Mouse (Mus musculus): Measurements from ENCODE around the gene Prkg1. TPM values are rescaled to one million over a fixed set of nuclear protein-coding genes. Genes with fewer than 3 reads are reported as not detected.

Gene Prkg1
- polyA plus RNA-seq, 1 experiment from 2014 or later = 3.1 TPM

GRCm38 (mm10) chr19:31425199-31425598 lies 339.6 kb downstream of the Prkg1 start:
- H3K36me3 ChIP-seq (ENCODE audit: insufficient read depth, low read length) = no peaks in the 10 kb centered on the region
- no peak overlapping the region for H3K27ac ChIP-seq (ENCODE audit: low read length)
- no peak for ATAC-seq (ENCODE audit: low FRiP score, low TSS enrichment)
- 82% methylated on average over 9 of the region's 9 CpGs for WGBS
- H3K9ac ChIP-seq (replicated peaks; ENCODE audit: low read length) = no peak overlapping the region
- H3K4me2 ChIP-seq (replicated peaks; ENCODE audit: low read depth, low read length) = no peak overlapping the region
- H3K4me3 ChIP-seq (ENCODE audit: low read length) = no peak overlapping the region
- peaks cover 4% of the 10 kb centered on the region; the same call in 1 of the 2 replicates for H3K9me3 ChIP-seq (ENCODE audit: low read length)
- no peaks in the 10 kb centered on the region for H3K4me1 ChIP-seq (ENCODE audit: insufficient read depth, low read length)
- no peaks in the 10 kb centered on the region for H3K27me3 ChIP-seq (ENCODE audit: insufficient read depth, low read length)

DNA sequence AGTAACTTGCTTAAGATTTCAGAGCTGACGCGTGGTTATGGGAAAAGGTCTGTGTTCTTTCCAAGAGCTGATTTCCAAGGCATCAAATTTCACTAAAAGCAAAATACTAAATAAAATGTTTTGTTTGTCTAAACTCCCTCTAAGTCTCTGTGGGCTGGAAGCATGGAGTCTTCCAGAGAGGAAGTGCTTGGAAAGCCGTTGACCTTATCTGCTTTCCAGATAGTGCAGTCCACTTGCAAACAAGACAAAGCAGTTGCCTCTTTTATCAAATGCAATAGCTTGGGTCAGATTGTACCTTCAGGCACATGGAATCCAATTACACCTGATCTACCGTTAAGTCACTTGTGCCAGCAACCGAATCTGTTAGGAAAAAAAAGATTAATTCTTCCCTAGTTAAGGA lies 340.5 kb downstream of the Prkg1 start:
- Histone ChIP-seq H3K4me3 (ENCODE audit: low read length) (no peak overlapping the region), H3K36me3 (ENCODE audit: insufficient read depth, low read length) (no peaks in the 10 kb centered on the region), H3K4me1 (ENCODE audit: insufficient read depth, low read length) (no peaks in the 10 kb centered on the region), H3K4me2 (replicated peaks; ENCODE audit: low read depth, low read length) (no peak overlapping the region), H3K9me3 (ENCODE audit: low read length) (peaks cover 4% of the 10 kb centered on the region; the same call in 1 of the 2 replicates), H3K27ac (ENCODE audit: low read length) (no peak overlapping the region), H3K27me3 (ENCODE audit: insufficient read depth, low read length) (no peaks in the 10 kb centered on the region), H3K9ac (replicated peaks; ENCODE audit: low read length) (no peak overlapping the region)
- WGBS = 45% methylated on average over 5 of the region's 5 CpGs
- no peak for ATAC-seq (ENCODE audit: low FRiP score, low TSS enrichment)

DNA sequence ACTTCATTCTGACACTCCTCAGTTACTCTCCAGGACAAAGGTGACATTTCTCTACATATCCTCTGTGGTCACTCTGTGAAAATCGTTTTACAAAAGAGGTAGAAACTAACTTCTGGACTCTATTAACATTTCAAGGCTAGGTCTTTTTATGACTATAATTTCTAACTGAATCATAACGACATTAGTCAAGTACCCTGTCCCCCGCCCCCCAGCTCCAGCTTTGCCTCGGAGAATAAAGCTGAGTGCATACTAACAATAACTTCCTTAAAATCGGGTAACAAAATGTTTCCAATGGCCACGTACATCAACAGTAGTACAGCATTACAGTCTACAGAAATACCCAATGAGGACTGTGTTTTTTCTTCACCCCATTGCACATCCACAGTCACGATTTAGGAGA lies 351.3 kb downstream of the Prkg1 start:
- Histone ChIP-seq H3K4me3 (ENCODE audit: low read length) (no peak overlapping the region), H3K9me3 (ENCODE audit: low read length) (no peaks in the 10 kb centered on the region), H3K27ac (ENCODE audit: low read length) (no peak overlapping the region), H3K9ac (replicated peaks; ENCODE audit: low read length) (no peak overlapping the region), H3K4me2 (replicated peaks; ENCODE audit: low read depth, low read length) (no peak overlapping the region), H3K27me3 (ENCODE audit: insufficient read depth, low read length) (no peaks in the 10 kb centered on the region), H3K4me1 (ENCODE audit: insufficient read depth, low read length) (no peaks in the 10 kb centered on the region), H3K36me3 (ENCODE audit: insufficient read depth, low read length) (no peaks in the 10 kb centered on the region)
- WGBS = 79% methylated on average over 7 of the region's 7 CpGs
- ATAC-seq (ENCODE audit: low FRiP score, low TSS enrichment) = no peak

DNA sequence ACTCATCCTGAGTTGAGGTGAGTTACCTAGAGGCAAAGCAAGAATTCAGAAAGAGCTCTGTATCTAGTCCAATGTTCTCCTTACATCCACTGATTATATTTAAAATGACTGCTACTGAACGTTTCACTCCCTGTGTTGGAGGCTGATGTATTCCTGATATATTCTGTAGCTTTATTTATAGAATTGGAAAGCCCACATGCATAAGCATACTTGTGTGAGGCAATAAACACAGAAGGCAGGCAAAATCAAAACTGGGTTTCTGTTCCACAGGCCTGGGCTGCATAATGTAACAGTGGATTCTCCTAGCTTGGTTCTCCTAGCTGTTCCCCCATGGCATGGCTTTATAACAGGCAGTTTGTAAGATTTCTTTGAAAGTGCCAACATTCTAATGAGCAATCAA lies 368.7 kb downstream of the Prkg1 start:
- no peaks in the 10 kb centered on the region for H3K4me1 ChIP-seq (ENCODE audit: insufficient read depth, low read length)
- no peak overlapping the region for H3K9ac ChIP-seq (replicated peaks; ENCODE audit: low read length)
- H3K4me3 ChIP-seq (ENCODE audit: low read length) = no peak overlapping the region
- ATAC-seq (ENCODE audit: low FRiP score, low TSS enrichment) = no peak
- no peaks in the 10 kb centered on the region for H3K27me3 ChIP-seq (ENCODE audit: insufficient read depth, low read length)
- H3K9me3 ChIP-seq (ENCODE audit: low read length) = no peaks in the 10 kb centered on the region
- no peak overlapping the region for H3K4me2 ChIP-seq (replicated peaks; ENCODE audit: low read depth, low read length)
- H3K36me3 ChIP-seq (ENCODE audit: insufficient read depth, low read length) = no peaks in the 10 kb centered on the region
- WGBS = 62% methylated on average over 1 of the region's 1 CpGs
- no peak overlapping the region for H3K27ac ChIP-seq (ENCODE audit: low read length)

- H3K27me3 ChIP-seq (ENCODE audit: insufficient read depth, low read length) = no peaks in the 10 kb centered on the region
- no peaks in the 10 kb centered on the region for H3K36me3 ChIP-seq (ENCODE audit: insufficient read depth, low read length)
- ATAC-seq (ENCODE audit: low FRiP score, low TSS enrichment) = no peak
- H3K4me3 ChIP-seq (ENCODE audit: low read length) = no peak overlapping the region
- 81% methylated on average over 3 of the region's 3 CpGs for WGBS
- no peak overlapping the region for H3K9ac ChIP-seq (replicated peaks; ENCODE audit: low read length)
- H3K9me3 ChIP-seq (ENCODE audit: low read length) = no peaks in the 10 kb centered on the region
- no peaks in the 10 kb centered on the region for H3K4me1 ChIP-seq (ENCODE audit: insufficient read depth, low read length)
- H3K4me2 ChIP-seq (replicated peaks; ENCODE audit: low read depth, low read length) = no peak overlapping the region
- H3K27ac ChIP-seq (ENCODE audit: low read length) = no peak overlapping the region
Measured at GRCm38 (mm10) chr19:31385353-31385752, 379.5 kb downstream of the Prkg1 start.

GRCm38 (mm10) chr19:31383881-31384280 lies 381.0 kb downstream of the Prkg1 start:
- Histone ChIP-seq H3K9ac (replicated peaks; ENCODE audit: low read length) (no peak overlapping the region), H3K27me3 (ENCODE audit: insufficient read depth, low read length) (no peaks in the 10 kb centered on the region), H3K4me3 (ENCODE audit: low read length) (no peak overlapping the region), H3K9me3 (ENCODE audit: low read length) (no peaks in the 10 kb centered on the region), H3K4me2 (replicated peaks; ENCODE audit: low read depth, low read length) (no peak overlapping the region), H3K4me1 (ENCODE audit: insufficient read depth, low read length) (no peaks in the 10 kb centered on the region), H3K36me3 (ENCODE audit: insufficient read depth, low read length) (no peaks in the 10 kb centered on the region), H3K27ac (ENCODE audit: low read length) (no peak overlapping the region)
- no peak for ATAC-seq (ENCODE audit: low FRiP score, low TSS enrichment)
- 71% methylated on average over 5 of the region's 5 CpGs for WGBS

DNA sequence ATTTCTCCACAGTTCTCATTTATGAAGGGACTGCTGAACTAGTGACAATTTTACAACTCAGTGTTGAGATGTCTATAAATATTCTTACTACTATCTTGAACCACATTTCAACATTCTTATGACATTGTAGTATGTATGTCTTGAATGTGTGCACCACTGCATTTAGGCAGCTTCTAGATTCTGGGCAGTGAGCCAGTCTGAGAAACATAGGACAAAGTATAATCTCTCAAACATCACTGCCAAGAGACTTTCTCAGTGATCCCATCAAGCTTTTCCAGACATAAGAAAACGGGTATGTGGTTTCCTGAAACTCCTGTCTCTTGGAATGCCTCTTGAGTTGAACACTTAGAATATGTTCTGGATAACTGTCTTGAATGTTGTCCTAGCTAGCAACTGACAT lies 394.7 kb downstream of the Prkg1 start:
- Histone ChIP-seq H3K4me1 (ENCODE audit: insufficient read depth, low read length) (no peaks in the 10 kb centered on the region), H3K27me3 (ENCODE audit: insufficient read depth, low read length) (no peaks in the 10 kb centered on the region), H3K9ac (replicated peaks; ENCODE audit: low read length) (no peak overlapping the region), H3K4me2 (replicated peaks; ENCODE audit: low read depth, low read length) (no peak overlapping the region), H3K36me3 (ENCODE audit: insufficient read depth, low read length) (no peaks in the 10 kb centered on the region), H3K4me3 (ENCODE audit: low read length) (no peak overlapping the region), H3K9me3 (ENCODE audit: low read length) (no peaks in the 10 kb centered on the region), H3K27ac (ENCODE audit: low read length) (no peak overlapping the region)
- 57% methylated on average over 1 of the region's 1 CpGs for WGBS
- no peak for ATAC-seq (ENCODE audit: low FRiP score, low TSS enrichment)

DNA sequence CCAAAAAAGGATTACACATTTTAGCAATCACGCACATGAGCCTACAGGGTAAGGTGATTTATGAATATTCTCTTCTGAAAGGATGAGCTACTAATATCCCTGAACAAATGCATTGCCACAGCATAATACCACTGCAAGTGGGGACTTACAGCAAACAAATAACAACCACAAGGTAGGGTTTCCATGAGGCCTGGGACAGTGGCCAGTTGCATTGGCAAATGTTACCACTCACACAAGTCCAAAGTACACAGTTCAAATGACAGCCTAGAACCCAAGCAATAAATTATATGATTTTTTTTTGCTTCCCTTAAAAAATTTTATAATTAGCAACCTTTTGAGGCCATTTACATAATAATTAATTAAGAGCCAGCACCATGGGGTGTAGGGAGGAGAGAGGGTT lies 395.7 kb downstream of the Prkg1 start:
- Histone ChIP-seq H3K27me3 (ENCODE audit: insufficient read depth, low read length) (no peaks in the 10 kb centered on the region), H3K9me3 (ENCODE audit: low read length) (no peaks in the 10 kb centered on the region), H3K27ac (ENCODE audit: low read length) (no peak overlapping the region), H3K9ac (replicated peaks; ENCODE audit: low read length) (no peak overlapping the region), H3K4me2 (replicated peaks; ENCODE audit: low read depth, low read length) (no peak overlapping the region), H3K4me1 (ENCODE audit: insufficient read depth, low read length) (no peaks in the 10 kb centered on the region), H3K4me3 (ENCODE audit: low read length) (no peak overlapping the region), H3K36me3 (ENCODE audit: insufficient read depth, low read length) (no peaks in the 10 kb centered on the region)
- WGBS = 94% methylated on average over 1 of the region's 1 CpGs
- ATAC-seq (ENCODE audit: low FRiP score, low TSS enrichment) = no peak

- Histone ChIP-seq H3K4me3 (ENCODE audit: low read length) (no peak overlapping the region), H3K27me3 (ENCODE audit: insufficient read depth, low read length) (no peaks in the 10 kb centered on the region), H3K36me3 (ENCODE audit: insufficient read depth, low read length) (no peaks in the 10 kb centered on the region), H3K4me2 (replicated peaks; ENCODE audit: low read depth, low read length) (no peak overlapping the region), H3K27ac (ENCODE audit: low read length) (no peak overlapping the region), H3K9ac (replicated peaks; ENCODE audit: low read length) (no peak overlapping the region), H3K9me3 (ENCODE audit: low read length) (no peaks in the 10 kb centered on the region), H3K4me1 (ENCODE audit: insufficient read depth, low read length) (no peaks in the 10 kb centered on the region)
- WGBS = 73% methylated on average over 4 of the region's 4 CpGs
- no peak for ATAC-seq (ENCODE audit: low FRiP score, low TSS enrichment)
Measured at GRCm38 (mm10) chr19:31362051-31362450, 402.8 kb downstream of the Prkg1 start.

- H3K4me2 ChIP-seq (replicated peaks; ENCODE audit: low read depth, low read length) = no peak overlapping the region
- ATAC-seq (ENCODE audit: low FRiP score, low TSS enrichment) = no peak
- H3K4me1 ChIP-seq (ENCODE audit: insufficient read depth, low read length) = no peaks in the 10 kb centered on the region
- H3K36me3 ChIP-seq (ENCODE audit: insufficient read depth, low read length) = no peaks in the 10 kb centered on the region
- H3K27me3 ChIP-seq (ENCODE audit: insufficient read depth, low read length) = no peaks in the 10 kb centered on the region
- H3K9me3 ChIP-seq (ENCODE audit: low read length) = no peaks in the 10 kb centered on the region
- no peak overlapping the region for H3K4me3 ChIP-seq (ENCODE audit: low read length)
- no peak overlapping the region for H3K9ac ChIP-seq (replicated peaks; ENCODE audit: low read length)
- whole genome bisulfite sequencing = 71% methylated on average over 5 of the region's 5 CpGs
- H3K27ac ChIP-seq (ENCODE audit: low read length) = no peak overlapping the region
Measured at GRCm38 (mm10) chr19:31361575-31361974, 403.3 kb downstream of the Prkg1 start.

- H3K4me3 ChIP-seq (ENCODE audit: low read length) = no peak overlapping the region
- ATAC-seq (ENCODE audit: low FRiP score, low TSS enrichment) = no peak
- no peaks in the 10 kb centered on the region for H3K4me1 ChIP-seq (ENCODE audit: insufficient read depth, low read length)
- no peaks in the 10 kb centered on the region for H3K27me3 ChIP-seq (ENCODE audit: insufficient read depth, low read length)
- no peak overlapping the region for H3K4me2 ChIP-seq (replicated peaks; ENCODE audit: low read depth, low read length)
- H3K9me3 ChIP-seq (ENCODE audit: low read length) = no peaks in the 10 kb centered on the region
- no peak overlapping the region for H3K9ac ChIP-seq (replicated peaks; ENCODE audit: low read length)
- H3K27ac ChIP-seq (ENCODE audit: low read length) = no peak overlapping the region
- WGBS = 41% methylated on average over 3 of the region's 3 CpGs
- H3K36me3 ChIP-seq (ENCODE audit: insufficient read depth, low read length) = no peaks in the 10 kb centered on the region
Measured at GRCm38 (mm10) chr19:31361161-31361560, 403.7 kb downstream of the Prkg1 start.
